Mouse (Mus musculus): ENCODE measurements around the gene Gck.

The Gck gene

DNA sequence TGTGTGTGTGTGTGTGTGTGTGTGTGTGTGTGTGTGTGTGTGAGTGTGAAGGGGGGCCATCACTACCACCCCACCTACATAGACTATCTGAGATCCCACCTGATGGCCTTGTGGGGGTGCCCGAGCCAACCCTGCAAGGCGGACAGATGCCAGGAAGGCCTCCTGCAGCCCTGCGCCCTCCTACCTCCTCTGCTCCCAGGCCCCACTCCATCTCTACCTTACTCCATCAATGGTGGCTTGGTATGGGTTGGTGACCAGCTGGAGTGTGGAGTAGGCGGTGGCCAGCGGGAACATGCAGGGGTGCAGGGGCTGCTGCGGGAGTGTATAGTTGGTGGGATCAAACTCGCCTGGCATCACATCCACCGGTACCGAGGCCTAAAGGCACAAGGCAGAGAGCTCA lies 76.7 kb downstream of the Gck start:
- DNase-seq (ENCODE audit: low spot score) = no peak

DNA sequence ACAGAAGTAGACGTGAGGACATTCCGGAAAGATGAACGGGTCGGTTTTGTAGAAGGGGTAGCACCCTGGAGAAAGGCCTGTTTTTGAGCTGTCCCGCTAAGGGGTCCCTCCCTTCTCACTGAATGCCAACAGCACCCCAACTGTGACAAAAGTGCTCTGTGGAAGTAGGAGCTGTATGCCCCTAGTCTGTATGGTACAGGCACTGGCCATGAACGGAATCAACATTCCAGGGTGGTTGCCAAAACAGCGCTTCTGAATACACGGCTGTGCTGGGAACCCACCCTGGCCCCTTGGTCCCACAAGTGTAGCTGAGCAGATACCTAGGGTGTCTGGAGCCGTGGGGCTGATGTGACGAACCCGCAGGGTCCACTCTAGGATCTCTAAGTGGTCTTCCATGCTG lies 77.2 kb downstream of the Gck start:
- DNase-seq (ENCODE audit: low spot score) = no peak

DNA sequence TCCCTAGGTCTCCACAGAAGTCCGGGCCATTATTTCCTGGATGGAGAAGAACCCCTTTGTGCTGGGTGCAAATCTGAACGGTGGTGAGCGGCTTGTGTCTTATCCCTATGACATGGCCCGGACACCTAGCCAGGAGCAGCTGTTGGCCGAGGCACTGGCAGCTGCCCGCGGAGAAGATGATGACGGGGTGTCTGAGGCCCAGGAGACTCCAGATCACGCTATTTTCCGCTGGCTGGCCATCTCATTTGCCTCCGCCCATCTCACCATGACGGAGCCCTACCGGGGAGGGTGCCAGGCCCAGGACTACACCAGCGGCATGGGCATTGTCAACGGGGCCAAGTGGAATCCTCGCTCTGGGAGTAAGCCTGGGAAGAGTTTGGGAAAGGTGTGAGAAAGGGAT lies 79.8 kb downstream of the Gck start:
- no peak for DNase-seq (ENCODE audit: low spot score)

DNA sequence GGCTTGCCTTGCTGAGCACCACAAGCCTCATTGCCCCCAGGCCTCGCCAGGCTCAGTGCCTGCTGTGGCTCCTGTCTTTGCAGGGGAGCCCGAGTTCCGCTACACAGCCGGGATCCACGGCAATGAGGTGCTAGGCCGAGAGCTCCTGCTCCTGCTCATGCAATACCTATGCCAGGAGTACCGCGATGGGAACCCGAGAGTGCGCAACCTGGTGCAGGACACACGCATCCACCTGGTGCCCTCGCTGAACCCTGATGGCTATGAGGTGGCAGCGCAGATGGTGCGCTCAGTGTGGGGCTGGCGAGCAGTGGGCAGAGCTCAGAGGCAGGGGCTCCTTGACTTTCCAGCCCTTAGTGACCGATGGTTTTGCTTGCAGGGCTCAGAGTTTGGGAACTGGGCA lies 80.5 kb downstream of the Gck start:
- no peak for DNase-seq (ENCODE audit: low spot score)

DNA sequence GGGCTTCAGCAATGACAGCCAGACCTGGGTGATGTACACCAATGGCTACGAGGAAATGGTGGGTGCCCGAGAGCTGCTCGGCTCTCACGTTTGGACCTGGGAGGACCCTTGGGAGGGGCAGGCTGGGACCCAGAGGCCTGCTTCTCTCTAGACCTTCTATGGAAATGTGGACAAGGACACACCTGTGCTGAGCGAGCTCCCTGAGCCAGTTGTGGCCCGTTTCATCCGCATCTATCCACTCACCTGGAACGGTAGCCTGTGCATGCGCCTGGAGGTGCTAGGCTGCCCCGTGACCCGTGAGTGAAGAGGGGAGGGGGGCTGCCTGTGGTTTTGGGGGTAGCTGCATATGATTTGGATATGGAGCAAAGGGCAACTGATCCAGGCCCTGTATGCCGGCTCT lies 81.6 kb downstream of the Gck start:
- DNase-seq (ENCODE audit: low spot score) = no peak

DNA sequence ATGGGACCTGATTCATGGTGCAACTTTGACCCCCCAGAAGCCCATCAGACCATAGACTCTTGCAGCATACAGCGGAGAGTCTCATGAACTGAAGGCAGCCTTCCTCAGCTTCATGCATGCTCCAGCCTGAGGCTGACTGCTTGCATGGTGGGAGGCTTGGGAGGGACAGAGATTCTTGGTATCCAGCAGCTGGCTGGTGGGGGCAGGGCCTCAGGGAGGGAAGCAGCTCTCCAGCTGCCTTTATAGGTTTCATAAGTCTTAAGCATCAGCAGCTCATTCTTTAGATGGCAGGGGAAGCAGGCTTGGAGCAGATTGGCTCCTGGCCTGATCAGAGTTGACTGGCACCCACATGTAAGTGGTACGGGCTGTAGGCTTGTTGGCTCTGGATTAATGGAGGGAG lies 82.7 kb downstream of the Gck start:
- no peak for DNase-seq (ENCODE audit: low spot score)

DNA sequence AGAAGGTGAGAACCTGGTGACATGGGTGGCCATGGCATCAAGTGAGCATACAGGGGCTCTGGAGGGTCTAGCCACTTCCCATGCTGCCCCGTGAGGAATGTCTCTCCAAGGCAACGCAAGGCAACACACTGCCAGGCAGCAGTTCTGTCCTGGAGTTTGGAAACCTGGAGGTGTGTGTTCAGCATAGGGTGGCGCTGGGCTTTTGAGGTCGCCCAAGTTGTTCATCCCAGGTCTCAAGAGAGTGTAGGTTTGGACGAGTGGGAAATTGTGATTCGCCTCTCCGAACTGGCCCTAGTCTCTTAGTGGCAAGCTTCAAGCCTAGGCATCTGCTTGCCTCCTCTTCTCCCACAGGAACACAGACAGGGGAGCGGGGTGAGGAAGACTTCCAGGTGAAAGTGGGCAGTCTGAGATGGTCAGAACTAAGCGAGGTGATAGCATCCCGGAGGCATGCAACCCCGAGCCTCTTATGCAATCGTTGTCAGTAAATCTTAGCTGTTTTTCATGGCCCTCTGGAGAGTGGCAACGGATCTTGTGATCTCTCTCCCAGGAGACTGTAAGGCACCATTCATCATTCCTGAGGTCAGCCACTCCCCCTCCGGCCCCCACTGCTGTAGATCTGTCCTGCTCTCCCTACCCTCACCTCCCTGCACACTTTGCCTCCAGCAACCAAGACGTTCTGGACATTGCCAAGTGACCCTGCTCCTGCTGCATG lies 87.3 kb downstream of the Gck start:
- DNase-seq (ENCODE audit: low spot score) = no peak

DNA sequence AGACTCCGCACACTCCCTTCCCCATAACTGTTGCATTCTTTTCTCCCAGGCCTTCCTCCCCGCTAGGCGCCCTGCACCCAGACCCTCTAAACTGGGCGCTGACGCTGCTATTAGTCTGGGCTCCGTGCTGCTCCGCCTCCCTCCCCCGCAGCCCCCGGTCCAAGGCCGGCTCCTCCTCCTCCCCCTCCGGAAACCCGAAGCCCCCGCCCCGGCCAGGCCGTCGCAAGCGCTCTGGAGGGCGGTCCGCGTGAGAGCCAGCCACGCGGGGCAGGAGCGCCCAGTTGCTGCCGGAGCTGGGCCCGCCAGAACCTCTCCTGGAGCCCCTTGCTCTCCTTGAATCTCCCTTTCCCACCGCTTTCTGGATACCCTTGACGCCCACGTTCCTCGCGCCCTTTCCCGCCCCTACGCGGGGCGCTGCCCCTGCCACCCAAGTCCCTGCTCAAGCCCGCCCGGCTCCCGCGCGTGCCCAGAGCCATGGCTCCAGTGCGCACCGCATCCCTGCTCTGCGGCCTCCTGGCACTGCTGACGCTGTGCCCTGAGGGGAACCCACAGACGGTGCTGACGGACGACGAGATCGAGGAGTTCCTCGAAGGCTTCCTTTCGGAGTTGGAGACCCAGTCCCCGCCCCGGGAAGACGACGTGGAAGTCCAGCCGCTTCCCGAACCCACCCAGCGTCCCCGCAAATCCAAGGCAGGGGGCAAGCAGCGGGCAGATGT lies 88.0 kb downstream of the Gck start, which contains the start of gene Aebp1:
Gene Aebp1 (plus strand): TSS at position 270 of the 716 bp plus-strand sequence.
- peak; percentile 15 for DNase-seq (ENCODE audit: low spot score)

DNA sequence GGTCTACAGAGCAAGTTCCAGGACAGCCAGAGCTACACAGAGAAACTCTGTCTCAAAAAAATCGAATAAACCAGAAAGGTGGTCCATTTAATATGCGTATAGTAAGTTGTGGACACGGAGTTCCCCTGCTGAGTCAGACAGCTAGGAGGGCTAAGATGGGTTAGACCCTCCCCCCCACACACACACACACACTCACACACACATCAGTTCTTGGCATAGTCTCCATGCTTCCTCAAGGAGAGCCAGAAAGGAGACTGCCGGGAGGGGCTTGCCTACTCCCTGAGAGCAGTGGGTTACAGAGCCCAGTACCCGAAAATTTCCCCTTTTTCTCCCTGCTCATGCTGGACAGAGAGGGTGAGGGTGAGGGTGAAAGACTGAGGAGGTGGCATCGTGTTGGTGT lies 89.2 kb downstream of the Gck start:
- no peak for DNase-seq (ENCODE audit: low spot score)

DNA sequence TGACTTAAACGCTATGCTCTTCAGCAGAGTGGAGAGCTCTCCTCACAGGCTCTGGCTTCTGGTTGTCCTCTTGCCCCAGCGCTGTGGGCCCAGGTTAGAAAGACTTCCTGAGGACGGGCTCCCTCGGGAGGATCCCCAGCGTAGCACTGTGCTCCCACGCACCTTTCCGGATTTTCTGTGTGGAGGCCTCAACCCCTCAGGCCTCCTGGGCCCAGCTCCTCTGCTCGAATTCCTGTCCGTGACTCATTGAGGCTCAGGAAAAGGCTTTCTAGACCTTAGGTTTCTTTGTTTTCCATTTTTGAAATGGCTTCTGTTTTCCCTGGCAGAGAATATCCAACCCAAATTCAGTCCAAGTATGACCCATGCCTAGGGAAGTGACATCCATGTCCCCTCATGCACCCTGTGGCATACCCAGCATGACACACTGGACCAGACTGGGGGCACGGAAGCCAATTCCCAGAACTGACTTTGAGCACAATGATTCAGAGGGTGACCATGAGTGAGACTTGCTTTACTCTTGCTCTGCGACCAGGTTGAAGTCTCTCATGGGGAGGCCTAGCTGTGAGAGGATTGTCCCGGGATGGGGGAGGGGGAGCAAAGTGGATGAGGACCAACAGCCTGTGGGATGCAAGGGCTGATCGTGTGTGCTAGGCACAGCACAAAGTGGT lies 89.9 kb downstream of the Gck start:
- DNase-seq (ENCODE audit: low spot score) = no peak

DNA sequence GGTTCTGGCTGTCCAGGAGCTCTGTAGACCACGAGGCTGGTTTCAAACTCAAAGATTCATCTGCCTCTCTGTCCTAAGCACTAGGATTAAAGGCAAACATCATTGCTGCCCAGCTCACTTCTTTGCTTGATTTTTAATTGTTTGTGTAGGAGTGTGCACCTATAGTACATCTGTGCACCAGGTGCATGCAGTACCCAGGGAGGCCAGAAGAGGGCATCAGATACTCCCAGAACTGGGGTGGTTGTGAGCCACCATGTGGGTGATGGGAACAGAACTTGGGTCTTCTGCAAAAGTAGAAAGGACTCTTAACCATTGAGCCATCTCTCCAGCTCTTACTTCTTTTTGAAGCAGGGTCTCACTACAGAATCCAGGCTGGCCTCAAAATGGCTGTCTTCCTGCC lies 91.2 kb downstream of the Gck start:
- no peak for DNase-seq (ENCODE audit: low spot score)

DNA sequence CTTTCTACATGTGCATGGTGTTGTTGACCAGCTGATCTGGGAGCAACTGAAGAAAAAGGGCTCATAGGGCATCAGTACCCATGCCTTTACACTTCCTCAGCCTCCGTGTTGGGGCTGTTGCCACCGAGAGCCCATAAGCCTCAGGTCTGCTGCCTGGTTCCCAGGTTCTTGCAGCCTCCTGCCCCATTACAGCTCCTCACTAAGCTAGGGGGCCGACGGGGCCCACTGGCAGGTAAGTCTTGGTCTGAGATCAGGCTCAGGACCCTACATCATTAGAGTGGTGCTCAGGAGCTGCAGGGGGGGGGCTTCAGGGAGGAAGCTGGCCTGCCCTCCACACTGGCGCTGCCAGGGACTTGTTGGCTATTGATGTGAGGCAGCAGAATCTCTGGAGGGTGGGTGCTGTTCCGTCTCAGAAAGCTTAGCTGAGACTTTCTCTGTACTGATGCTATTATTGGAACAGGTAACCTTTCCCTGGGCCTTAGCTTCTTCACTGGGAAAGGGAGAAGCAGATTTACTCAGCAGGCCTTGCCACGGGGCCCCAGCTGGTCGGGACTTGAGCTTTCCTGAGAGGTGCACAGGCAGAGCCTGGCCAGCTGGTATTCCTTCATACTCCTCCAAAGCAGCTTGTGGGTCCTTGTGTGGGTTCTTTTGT lies 93.3 kb downstream of the Gck start:
- DNase-seq (ENCODE audit: low spot score) = no peak

DNA sequence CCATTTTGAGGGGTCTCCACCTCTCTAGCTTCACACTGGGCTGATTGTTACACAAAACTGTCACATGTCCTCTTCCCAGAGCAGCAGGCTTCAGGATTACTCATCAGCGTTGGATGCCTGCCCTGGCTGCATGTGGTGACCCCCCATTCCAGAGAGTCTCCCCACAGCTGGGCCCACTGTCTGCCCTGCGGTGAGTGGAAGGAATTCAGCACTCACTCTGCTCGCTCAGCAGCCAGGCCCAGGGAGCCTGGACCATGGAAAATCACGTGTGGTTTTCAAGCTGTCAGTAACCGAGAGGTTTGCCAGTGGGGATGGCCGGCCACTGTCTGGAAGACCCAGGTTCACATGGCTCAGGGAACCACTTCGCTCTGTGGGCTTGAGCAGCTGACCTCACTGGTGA lies 94.0 kb downstream of the Gck start:
- DNase-seq (ENCODE audit: low spot score) = no peak

DNA sequence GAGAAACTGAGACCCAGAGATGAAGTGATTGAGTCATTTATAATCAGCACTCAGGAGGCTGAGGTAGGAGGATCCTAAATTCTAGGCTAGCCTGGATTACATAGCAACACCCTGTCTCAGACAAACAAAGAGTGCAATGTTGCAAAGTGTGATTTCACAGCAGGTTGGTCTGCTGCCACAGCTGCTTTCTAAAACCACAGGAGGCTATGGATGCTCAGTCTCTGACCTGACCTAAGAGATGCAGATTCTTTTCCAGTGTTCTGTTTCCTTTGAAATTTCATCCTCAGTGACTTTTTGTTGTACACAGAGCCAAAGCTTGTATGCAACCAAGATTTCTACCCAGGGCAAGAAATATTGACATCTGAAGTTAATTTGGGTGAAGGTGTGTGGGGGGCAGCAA lies 94.4 kb downstream of the Gck start:
- DNase-seq (ENCODE audit: low spot score) = no peak

DNA sequence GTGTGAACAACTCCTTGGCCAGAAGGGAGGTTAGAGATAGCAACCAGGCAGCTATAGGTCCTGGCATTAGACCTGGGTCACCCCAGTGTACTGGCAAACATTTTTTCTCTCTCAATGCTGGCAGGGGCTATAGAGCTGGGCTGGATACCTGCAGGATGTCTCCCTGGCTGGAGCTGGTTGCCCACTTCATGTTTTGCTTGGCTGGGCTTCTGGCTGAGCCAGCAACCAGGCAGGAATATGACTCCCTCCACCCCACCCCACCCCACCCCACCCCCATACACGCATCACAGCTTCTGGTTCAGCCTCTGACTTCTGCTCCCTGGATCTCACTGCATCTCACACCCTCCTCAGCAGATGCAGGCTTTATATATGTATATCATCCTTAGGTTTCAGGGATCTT lies 97.6 kb downstream of the Gck start:
- no peak for DNase-seq (ENCODE audit: low spot score)

DNA sequence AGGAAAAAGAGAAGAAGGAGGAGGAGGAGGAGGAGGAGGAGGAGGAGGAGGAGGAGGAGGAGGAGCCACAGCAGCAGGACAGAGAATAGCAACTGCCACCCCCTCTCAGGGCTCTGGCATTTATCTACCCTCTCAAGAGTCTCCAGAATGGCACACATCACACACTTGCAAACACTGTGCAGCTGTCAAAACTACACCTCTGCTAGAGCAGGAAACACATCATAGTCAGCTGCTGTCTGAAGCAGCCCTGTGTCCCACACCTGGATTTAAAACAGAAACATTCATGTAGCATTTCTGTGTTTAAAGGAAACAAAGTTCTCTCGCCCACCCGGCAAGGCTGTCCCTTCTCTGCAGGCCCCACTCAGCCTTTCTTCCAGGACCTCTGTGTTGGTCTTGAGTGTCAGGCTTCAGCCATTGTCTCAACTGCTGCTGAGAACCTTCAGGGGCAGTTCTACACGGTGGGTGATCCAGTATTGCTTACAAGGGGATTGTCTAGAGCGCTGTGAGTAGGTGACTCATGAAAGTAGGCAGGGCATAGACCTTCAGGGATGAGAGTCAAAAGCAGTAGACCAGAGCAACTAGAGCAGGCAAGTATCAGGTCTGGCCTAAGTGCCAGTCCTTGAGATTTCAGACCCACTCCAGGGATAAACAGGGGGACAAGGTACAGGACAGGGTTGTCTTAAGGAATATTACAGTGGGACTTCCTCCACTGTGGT lies 98.7 kb downstream of the Gck start:
- no peak for DNase-seq (ENCODE audit: low spot score)
